Comparison of ENCODE assay signal across 8 mouse cellular contexts in the genomic region with DNA sequence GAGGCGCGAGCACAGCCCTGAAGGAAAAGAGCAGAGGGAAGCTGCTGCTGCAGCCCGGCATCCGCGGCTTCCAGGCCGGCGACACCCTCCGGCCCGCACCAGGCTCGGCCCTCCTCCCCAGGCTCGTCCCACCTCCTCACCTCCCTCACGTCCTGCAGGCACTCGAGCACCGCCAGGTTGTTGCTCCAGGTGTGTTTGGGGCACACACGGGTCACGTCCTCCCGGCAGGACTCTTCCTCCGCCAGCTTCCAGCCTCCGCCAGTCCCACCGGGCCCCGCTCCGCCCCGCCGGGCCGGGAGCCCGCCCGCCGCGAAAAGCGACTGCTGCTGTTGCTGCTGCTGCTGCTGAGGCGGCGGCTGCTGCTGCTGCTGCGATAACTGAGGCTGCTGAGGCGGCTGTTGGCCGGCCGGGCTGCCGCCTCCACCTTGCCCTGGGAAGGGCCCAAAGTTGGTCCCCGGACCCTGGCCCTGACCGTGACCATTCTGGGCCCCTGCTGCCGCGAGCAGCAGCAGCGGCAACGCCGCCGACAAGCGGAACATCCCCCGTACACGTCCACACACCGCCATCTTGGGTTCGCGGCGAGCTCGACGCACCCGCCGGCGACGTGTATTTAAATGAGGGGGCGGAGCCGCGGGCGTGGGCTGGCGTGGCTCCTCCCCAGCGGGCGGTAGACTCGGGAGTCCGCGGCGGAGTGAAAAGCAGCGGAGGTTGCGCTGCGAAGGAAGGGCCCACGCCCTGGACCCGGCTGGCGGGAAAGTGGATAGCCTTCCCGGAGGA. TPM values are rescaled to one million over a fixed set of nuclear protein-coding genes. Genes with fewer than 3 reads are reported as not detected.
DNase-seq lines count a peak whose midpoint lies in the region; ATAC-seq lines count a peak whose summit lies in the region.

Gene Glg1, minus strand, starts transcription at position 586 of the 777 bp plus-strand sequence.

- intact Hi-C loops in heart, postnatal 14 days (cut with DNase I): loop anchor here (5.0 to 10.0 kb wide), 3 partner anchors 54 to 308 kb away; no protein-coding TSS in a partner anchor

- H3K9me3 ChIP-seq in forebrain, embryonic 14.5 days (replicated peaks; ENCODE audit: control insufficient read depth, low read length): no peaks in the 10 kb centered on the region
- H3K9me3 ChIP-seq in neural tube, embryonic 15.5 days (replicated peaks): no peaks in the 10 kb centered on the region

- H3K27me3 ChIP-seq in forebrain, embryonic 14.5 days (replicated peaks; ENCODE audit: control insufficient read depth, insufficient read depth, low read length): no peaks in the 10 kb centered on the region
- no peaks in the 10 kb centered on the region for H3K27me3 ChIP-seq in neural tube, embryonic 15.5 days (replicated peaks)

- ATAC-seq in forebrain, embryonic 14.5 days: peak; percentile 98
- ATAC-seq in neural tube, embryonic 15.5 days (ENCODE audit: low FRiP score): peak; percentile 95

- peak within 1 kb of the TSS; percentile 97 for H3K9ac ChIP-seq in forebrain, embryonic 14.5 days (ENCODE audit: low read length)
- H3K9ac ChIP-seq in neural tube, embryonic 15.5 days (replicated peaks): peak within 1 kb of the TSS; percentile 70

- H3K4me2 ChIP-seq in forebrain, embryonic 14.5 days (ENCODE audit: low read length): peak within 1 kb of the TSS; percentile 43
- peak within 1 kb of the TSS; percentile 61 for H3K4me2 ChIP-seq in neural tube, embryonic 15.5 days

- under 1% methylated on average over 70 of the region's 76 CpGs for WGBS in forebrain, embryonic 14.5 days
- under 1% methylated on average over 75 of the region's 76 CpGs for WGBS in neural tube, embryonic 15.5 days

- peak within 1 kb of the TSS; percentile 80 for H3K4me3 ChIP-seq in forebrain, embryonic 14.5 days (ENCODE audit: low read depth, low read length)
- H3K4me3 ChIP-seq in neural tube, embryonic 15.5 days (replicated peaks): peak within 1 kb of the TSS; percentile 56

- H3K36me3 ChIP-seq in forebrain, embryonic 14.5 days (ENCODE audit: control insufficient read depth, insufficient read depth, low read length): no peaks in the 10 kb centered on the region
- H3K36me3 ChIP-seq in neural tube, embryonic 15.5 days: no peaks in the 10 kb centered on the region

- peaks cover 6% of the 10 kb centered on the region; the same call in 1 of the 2 replicates for H3K4me1 ChIP-seq in forebrain, embryonic 14.5 days (ENCODE audit: control insufficient read depth, insufficient read depth, low read length)
- H3K4me1 ChIP-seq in neural tube, embryonic 15.5 days: peaks cover 23% of the 10 kb centered on the region

- DNase-seq in ES-CJ7 (ENCODE audit: low read depth, low spot score): peak; percentile 94
- DNase-seq in cerebellum, adult 11 months: peak; percentile 90
- DNase-seq in forebrain, embryonic 14.5 days (ENCODE audit: low spot score): peak; percentile 96
- DNase-seq in heart, postnatal 14 days: peak; percentile 97 to 98
- DNase-seq in layer of hippocampus, adult 11-12 months (ENCODE audit: low spot score): peak; percentile 93
- peak; percentile 94 for DNase-seq in lung, adult 18-20 months
- DNase-seq in testis, postnatal 14 days (ENCODE audit: low spot score): peak; percentile 93

- peak within 1 kb of the TSS; percentile 99 for H3K27ac ChIP-seq in forebrain, embryonic 14.5 days (ENCODE audit: low read depth, low read length)
- H3K27ac ChIP-seq in neural tube, embryonic 15.5 days (replicated peaks): peak within 1 kb of the TSS; percentile 99

RNA-seq across cellular contexts. Expression of gene Glg1, which starts in this region (rescaled TPM):
- 65.2 and 66.1 TPM in 2 replicates for polyA plus RNA-seq in forebrain, embryonic 14.5 days (2014; fragmentation: Nextera tagmentation; extraction: Ambion mirVana)
- 100 to 1,000 TPM; 108 to 109 TPM for total RNA-seq in heart, postnatal 14 days (2021)
- polyA plus RNA-seq in neural tube, embryonic 15.5 days (2015; fragmentation: Nextera tagmentation; extraction: Ambion mirVana): 61.0 and 63.6 TPM in 2 replicates

Comparison
In these comparisons a context has a peak if more than half of its experiments do, and no peak if none do; other contexts are left out.
1. Peak in every context shown above with its lines: DNase-seq, ATAC-seq, H3K4me3 ChIP-seq and H3K27ac ChIP-seq.